Mouse (Mus musculus) embryonic facial prominence, embryonic 14.5 days (tissue): ENCODE measurements around the gene Rbms2. TPM values are rescaled to one million over a fixed set of nuclear protein-coding genes. Genes with fewer than 3 reads are reported as not detected.
"Not testable (repeated sequence)": the region's sequence is repeated elsewhere in the genome, so short reads cannot be mapped to it uniquely, and the experiment has no call there.

Source experiments
- ATAC-seq: fragments of 200-750 bp; cut with Nextera tagmentation; 2 replicates; pipeline ENCODE4 v1.8.0; 2017; ENCODE audit warnings: low read depth, moderate number of reproducible peaks, moderate TSS enrichment
- DNase-seq: peaks from one replicate; pipeline ENCODE4 v3.0.0-alpha.2; 2015; ENCODE audit warnings: low spot score
- H3K27ac ChIP-seq: fragments of 300-500 bp; sonication (generic); replicated peaks from 2 replicates; pipeline ENCODE4 v1.5.1; 2014; ENCODE audit warnings: low read depth, mild to moderate bottlenecking, low read length, moderate library complexity
- H3K27me3 ChIP-seq: fragments of 300-500 bp; sonication (generic); replicated peaks from 2 replicates; pipeline ENCODE4 v1.6.1; 2014; ENCODE audit warnings: low read length; ENCODE audit not compliant: control insufficient read depth, insufficient read depth
- H3K36me3 ChIP-seq: fragments of 300-500 bp; sonication (generic); 2 replicates; pipeline ENCODE4 v1.6.1; 2014; ENCODE audit warnings: low read length, mixed read lengths; ENCODE audit not compliant: control insufficient read depth, insufficient read depth
- H3K4me1 ChIP-seq: fragments of 300-500 bp; sonication (generic); 2 replicates; pipeline ENCODE4 v1.6.1; 2014; ENCODE audit warnings: antibody characterized with exemption, low read length; ENCODE audit not compliant: control insufficient read depth, insufficient read depth
- H3K4me2 ChIP-seq: fragments of 300-500 bp; sonication (generic); 2 replicates; pipeline ENCODE4 v1.6.1; 2014; ENCODE audit warnings: low read depth, mild to moderate bottlenecking, low read length, moderate library complexity, mixed read lengths
- H3K4me3 ChIP-seq: fragments of 300-500 bp; sonication (generic); 2 replicates; pipeline ENCODE4 v1.5.1; 2014; ENCODE audit warnings: low read depth, mild to moderate bottlenecking, low read length
- H3K9ac ChIP-seq: fragments of 300-500 bp; sonication (generic); 2 replicates; pipeline ENCODE4 v1.6.1; 2014; ENCODE audit warnings: low read depth, mild to moderate bottlenecking, low read length, moderate library complexity, mixed read lengths
- H3K9me3 ChIP-seq: fragments of 300-500 bp; sonication (generic); 2 replicates; pipeline ENCODE4 v1.6.1; 2016; ENCODE audit warnings: low read length; ENCODE audit not compliant: control insufficient read depth
- WGBS: fragments of 180-500 bp; shearing (Covaris S2); extraction: QIAGEN DNeasy Blood & Tissue Kit; methylation state at CpG from one replicate; pipeline ENCODE4 v1.1.7; 2014; 5-methylcytosine and 5-hydroxymethylcytosine counted together
- polyA plus RNA-seq: library from polyadenylated mRNA; unstranded; fragments of >200 nt; fragmentation: Nextera tagmentation; extraction: Ambion mirVana; gene quantifications from 2 replicates; pipeline ENCODE4 v1.2.1, GENCODE M21; 2014

Rbms2 gene
- polyA plus RNA-seq, 1 experiment from 2014 or later, result 31.3 TPM

- Histone ChIP-seq H3K4me1 (no peaks in the 10 kb centered on the region), H3K27me3 (no peaks in the 10 kb centered on the region), H3K9ac (no peak overlapping the region), H3K4me3 (no peak overlapping the region), H3K36me3 (no peaks in the 10 kb centered on the region), H3K27ac (no peak overlapping the region), H3K9me3 (no peaks in the 10 kb centered on the region), H3K4me2 (no peak overlapping the region)
- ATAC-seq (no peak), DNase-seq (no peak)
- 62% methylated on average over 5 of the region's 5 CpGs for WGBS
These were observed 7.1 kb upstream of the Rbms2 start for GRCm38 (mm10) chr10:128187181-128187605.

DNA sequence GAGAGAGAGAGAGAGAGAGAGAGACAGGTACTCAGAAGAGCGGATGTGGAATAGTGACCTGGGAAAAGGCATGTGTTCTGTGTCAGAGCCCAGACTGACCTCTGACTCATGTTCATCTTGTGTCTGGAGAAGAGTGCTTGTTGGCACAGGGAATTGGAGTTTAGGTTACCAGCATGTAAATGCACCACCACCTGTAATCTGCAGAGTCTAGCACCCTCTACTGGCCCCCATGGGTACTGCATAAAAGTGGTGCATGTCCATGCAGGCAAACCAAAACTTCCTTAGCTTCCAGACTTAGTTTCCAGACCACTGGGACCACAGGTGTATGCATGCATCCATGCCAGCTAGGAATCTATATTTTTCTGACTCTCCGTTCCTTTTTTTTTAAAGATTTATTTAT lies 5.9 kb upstream of the Rbms2 start:
- no peaks in the 10 kb centered on the region for H3K27me3 ChIP-seq
- no peak overlapping the region for H3K4me3 ChIP-seq
- no peak overlapping the region for H3K4me2 ChIP-seq
- peak; percentile 90 for DNase-seq
- 58% methylated on average over 2 of the region's 2 CpGs for WGBS
- H3K4me1 ChIP-seq, result no peaks in the 10 kb centered on the region
- H3K36me3 ChIP-seq, result no peaks in the 10 kb centered on the region
- ATAC-seq, result peak; percentile 54; the same call in 1 of the 2 replicates
- no peaks in the 10 kb centered on the region for H3K9me3 ChIP-seq
- H3K9ac ChIP-seq, result no peak overlapping the region
- H3K27ac ChIP-seq, result no peak overlapping the region

DNA sequence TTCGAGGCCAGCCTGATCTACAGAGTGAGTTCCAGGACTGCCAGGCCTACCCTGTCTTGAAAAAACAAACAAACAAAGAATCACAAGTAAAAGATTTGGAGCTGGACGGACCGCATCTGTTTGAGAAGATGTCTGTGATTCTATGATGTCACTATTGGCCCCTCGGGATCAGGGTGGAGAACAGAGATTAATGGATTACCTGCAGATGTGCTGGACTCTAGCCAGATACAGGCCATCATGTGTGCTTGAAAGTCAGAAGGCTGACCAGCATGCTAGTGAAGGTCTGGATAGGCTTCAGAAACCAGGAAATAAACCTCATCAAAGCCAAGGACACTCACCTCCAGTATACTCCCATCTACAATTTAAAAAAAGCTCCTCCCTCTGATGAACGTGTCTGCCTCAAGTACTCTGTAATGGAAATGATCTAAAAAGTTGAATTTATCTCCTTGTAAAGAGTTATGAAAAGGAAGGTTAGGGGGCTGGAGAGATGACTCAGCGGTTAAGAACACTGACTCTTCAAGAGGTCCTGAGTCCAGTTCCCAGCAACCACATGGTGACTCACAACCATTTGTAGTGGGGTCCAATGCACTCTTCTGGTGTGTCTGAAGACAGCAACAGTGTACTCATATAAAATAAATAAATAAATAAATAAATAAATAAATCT lies 5.3 kb upstream of the Rbms2 start:
- Histone ChIP-seq H3K27me3 (no peaks in the 10 kb centered on the region), H3K36me3 (no peaks in the 10 kb centered on the region), H3K9ac (no peak overlapping the region), H3K9me3 (no peaks in the 10 kb centered on the region), H3K27ac (no peak overlapping the region), H3K4me1 (no peaks in the 10 kb centered on the region), H3K4me2 (no peak overlapping the region), H3K4me3 (no peak overlapping the region)
- 0 out of 2 replicates have a peak, but pooled peaks have one; percentile 7 for ATAC-seq
- peak; percentile 23 for DNase-seq
- 52% methylated on average over 6 of the region's 6 CpGs for WGBS

DNA sequence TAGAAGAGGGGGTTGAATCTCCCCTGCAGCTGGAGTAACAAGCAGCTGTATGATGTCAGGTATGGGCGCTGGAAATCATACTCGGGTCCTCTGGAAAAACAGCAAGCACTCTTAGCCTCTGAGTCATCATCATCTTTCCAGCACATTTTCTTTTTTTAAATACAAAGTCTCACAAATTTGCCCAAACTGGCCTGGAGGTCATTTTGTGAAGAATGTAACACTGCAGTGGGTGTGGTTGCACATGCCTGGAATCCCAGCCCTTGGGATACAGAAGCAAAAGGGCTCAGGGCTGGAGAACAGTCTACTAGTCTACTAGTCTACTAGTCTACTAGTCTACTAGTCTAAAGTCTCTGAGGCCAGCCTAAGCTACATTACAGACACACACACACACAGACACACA lies 4.2 kb upstream of the Rbms2 start:
- 74% methylated on average over 2 of the region's 2 CpGs for WGBS

GRCm38 (mm10) chr10:128177316-128177715 lies 2.8 kb downstream of the Rbms2 start:
- Histone ChIP-seq H3K4me1 (peaks cover 23% of the 10 kb centered on the region), H3K27me3 (no peaks in the 10 kb centered on the region), H3K4me3 (no peak overlapping the region), H3K9me3 (no peaks in the 10 kb centered on the region), H3K36me3 (no peaks in the 10 kb centered on the region), H3K27ac (no peak overlapping the region), H3K9ac (no peak overlapping the region), H3K4me2 (no peak overlapping the region)
- 88% methylated on average over 4 of the region's 4 CpGs for WGBS
- no peak for DNase-seq
- ATAC-seq, result no peak

More for the DNA sequence above, 4.2 kb upstream of the Rbms2 start:
- Histone ChIP-seq H3K4me2 (no peak overlapping the region), H3K36me3 (no peaks in the 10 kb centered on the region), H3K27me3 (no peaks in the 10 kb centered on the region), H3K9me3 (no peaks in the 10 kb centered on the region), H3K4me3 (no peak overlapping the region), H3K9ac (no peak overlapping the region), H3K4me1 (peaks cover 3% of the 10 kb centered on the region; the same call in 1 of the 2 replicates), H3K27ac (no peak overlapping the region)
- ATAC-seq (no peak), DNase-seq (no peak)

DNA sequence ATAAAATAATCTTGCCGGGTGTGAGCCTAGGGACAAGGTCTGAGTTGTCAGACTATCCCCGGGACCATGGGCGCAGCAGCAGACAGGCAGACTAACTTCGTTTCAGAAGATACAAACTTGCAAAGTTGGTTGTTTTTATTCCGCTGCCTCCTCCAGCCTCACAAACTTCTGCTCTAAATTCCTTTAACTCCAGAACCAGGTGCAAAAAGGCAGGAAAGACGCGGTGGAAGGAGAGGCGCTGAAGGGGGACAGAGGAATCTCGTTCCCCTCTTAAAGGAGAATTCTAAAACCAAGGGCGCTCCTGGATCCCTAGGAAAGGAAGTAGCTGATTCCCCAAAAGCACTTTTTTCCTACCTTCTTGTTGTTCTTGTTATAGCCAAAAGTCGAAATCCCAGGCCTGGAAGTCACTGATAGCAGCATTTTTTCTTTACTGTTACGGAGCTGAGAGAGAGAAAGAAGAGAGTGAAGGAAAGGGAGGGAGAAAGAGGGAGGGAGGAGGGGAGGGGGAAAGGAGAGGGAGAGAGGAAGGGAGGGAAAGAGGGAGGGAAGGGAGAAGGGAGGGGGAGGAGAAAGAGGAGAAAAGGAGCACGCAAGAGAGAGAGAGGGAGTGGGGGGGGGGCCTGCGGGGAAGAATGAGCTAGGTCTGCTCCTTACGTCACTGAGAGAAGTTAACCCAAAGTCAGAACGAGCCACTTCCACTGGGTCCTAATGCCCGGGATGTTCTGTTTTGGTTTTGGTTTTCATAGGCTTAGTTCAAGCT lies 3.9 kb downstream of the Rbms2 start:
- Histone ChIP-seq H3K27me3 (no peaks in the 10 kb centered on the region), H3K36me3 (no peaks in the 10 kb centered on the region), H3K4me3 (peak overlapping the region; percentile 55), H3K9me3 (no peaks in the 10 kb centered on the region), H3K4me1 (peaks cover 23% of the 10 kb centered on the region), H3K9ac (peak overlapping the region; percentile 62), H3K27ac (peak overlapping the region; percentile 93), H3K4me2 (peak overlapping the region; percentile 92)
- ATAC-seq (peak; percentile 90), DNase-seq (peak; percentile 96)
- WGBS, result under 1% methylated on average over 17 of the region's 17 CpGs

DNA sequence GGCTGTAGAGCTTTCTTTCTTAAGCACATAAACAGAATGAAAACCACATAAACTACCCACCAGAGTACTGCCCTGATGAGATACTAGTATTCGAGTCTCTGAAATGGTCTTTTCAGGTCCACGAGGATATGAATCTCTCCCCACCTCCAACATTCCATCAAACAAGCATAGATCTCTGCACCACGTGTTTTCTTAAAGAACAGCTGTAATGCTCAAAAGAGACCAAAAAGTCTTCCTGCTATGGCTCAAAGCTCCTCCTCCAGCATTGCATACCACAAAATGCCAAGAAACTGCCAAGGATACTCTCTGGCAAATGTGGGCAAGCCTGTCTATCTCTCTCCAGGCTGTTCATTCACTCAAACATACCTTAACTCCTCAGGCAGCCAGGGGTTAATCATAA lies 4.8 kb downstream of the Rbms2 start:
- Histone ChIP-seq H3K27me3 (no peaks in the 10 kb centered on the region), H3K9me3 (no peaks in the 10 kb centered on the region), H3K4me2 (peak overlapping the region; percentile 92), H3K4me1 (peaks cover 23% of the 10 kb centered on the region), H3K36me3 (no peaks in the 10 kb centered on the region), H3K9ac (peak overlapping the region; percentile 62), H3K27ac (peak overlapping the region; percentile 93), H3K4me3 (peak overlapping the region; percentile 55)
- ATAC-seq (no peak), DNase-seq (peak; percentile 24)
- WGBS, result 7% methylated on average over 3 of the region's 3 CpGs

GRCm38 (mm10) chr10:128171348-128171747 lies 8.7 kb downstream of the Rbms2 start:
- 96% methylated on average over 10 of the region's 10 CpGs for WGBS
- ATAC-seq, result not testable (repeated sequence)

More at GRCm38 (mm10) chr10:128171348-128171747, 8.7 kb downstream of the Rbms2 start:
- not testable (repeated sequence) for H3K36me3 ChIP-seq, DNase-seq, H3K4me2 ChIP-seq, H3K9me3 ChIP-seq, H3K27ac ChIP-seq, H3K27me3 ChIP-seq, H3K4me3 ChIP-seq, H3K9ac ChIP-seq
- peaks cover 24% of the 10 kb centered on the region for H3K4me1 ChIP-seq
